Mouse (Mus musculus): Measurements from ENCODE around the gene Cacna2d1.

- no peak for TF ChIP-seq CTCF (IDR thresholded peaks at IDR 0.05; ENCODE audit: control insufficient read depth, insufficient read depth, low read length)
- no peak for TF ChIP-seq POLR2A (IDR thresholded peaks at IDR 0.05; ENCODE audit: borderline replicate concordance, control insufficient read depth, low read depth, low read length)
These were observed 57.1 kb downstream of the Cacna2d1 start for GRCm38 (mm10) chr5:15991428-15992139.
